Mouse (Mus musculus) forebrain, embryonic 12.5 days (tissue): ENCODE results near the gene Olfr1426. TPM values are rescaled to one million over a fixed set of nuclear protein-coding genes. Genes with fewer than 3 reads are reported as not detected.
A peak's percentile ranks its signal among the peaks of the same experiment; 100 is the strongest.
"Not testable (repeated sequence)": the region's sequence is repeated elsewhere in the genome, so short reads cannot be mapped to it uniquely, and the experiment has no call there.

ENCODE experiments used
- ATAC-seq: fragments of 200-750 bp; cut with Nextera tagmentation; 2 replicates; pipeline ENCODE4 v1.8.0; 2017; ENCODE audit warnings: moderate TSS enrichment; ENCODE audit not compliant: low FRiP score
- H3K27ac ChIP-seq: fragments of 300-500 bp; sonication (generic); 2 replicates; pipeline ENCODE4 v1.5.1; 2016; ENCODE audit warnings: mild to moderate bottlenecking
- H3K27me3 ChIP-seq: fragments of 300-500 bp; sonication (generic); 2 replicates; pipeline ENCODE4 v1.6.1; 2016; ENCODE audit warnings: mild to moderate bottlenecking
- H3K36me3 ChIP-seq: fragments of 300-500 bp; sonication (generic); replicated peaks from 2 replicates; pipeline ENCODE4 v1.6.1; 2016; ENCODE audit warnings: mild to moderate bottlenecking
- H3K4me1 ChIP-seq: fragments of 300-500 bp; sonication (generic); 2 replicates; pipeline ENCODE4 v1.6.1; 2016
- H3K4me2 ChIP-seq: fragments of 300-500 bp; sonication (generic); 2 replicates; pipeline ENCODE4 v1.6.1; 2016; ENCODE audit warnings: mild to moderate bottlenecking, moderate library complexity
- H3K4me3 ChIP-seq: fragments of 300-500 bp; sonication (generic); replicated peaks from 2 replicates; pipeline ENCODE4 v1.5.1; 2016; ENCODE audit warnings: mild to moderate bottlenecking
- H3K9ac ChIP-seq: fragments of 300-500 bp; sonication (generic); 2 replicates; pipeline ENCODE4 v1.6.1; 2016; ENCODE audit warnings: mild to moderate bottlenecking
- H3K9me3 ChIP-seq: fragments of 300-500 bp; sonication (generic); 2 replicates; pipeline ENCODE4 v1.6.1; 2016
- WGBS: fragments of 180-500 bp; shearing (Covaris S2); methylation state at CpG from one replicate; pipeline ENCODE4 v1.1.7; 2016; 5-methylcytosine and 5-hydroxymethylcytosine counted together
- polyA plus RNA-seq: library from polyadenylated mRNA; unstranded; fragments of >200 nt; fragmentation: Nextera tagmentation; extraction: Ambion mirVana; gene quantifications from 2 replicates; pipeline ENCODE4 v1.2.1, GENCODE M21; 2016

The Olfr1426 gene
- polyA plus RNA-seq = not detected in 2 replicates

DNA sequence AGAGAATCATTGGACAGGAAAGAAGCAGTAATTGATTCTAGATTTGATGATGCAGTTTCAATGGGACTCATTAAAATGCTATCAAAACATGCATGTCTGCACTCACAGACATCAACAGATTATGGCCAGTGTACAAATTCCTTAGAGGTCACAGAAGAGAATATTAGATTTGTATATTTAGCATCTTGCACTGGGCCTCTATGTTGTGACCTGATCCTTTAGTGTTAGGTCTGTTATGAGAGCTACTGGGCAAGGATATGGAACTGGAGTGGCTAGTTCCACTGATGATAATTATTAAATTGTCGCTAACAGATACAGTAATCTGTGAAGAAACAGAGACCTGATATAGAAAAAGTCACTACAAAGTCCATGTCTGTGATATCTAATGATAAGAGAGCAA is at the start of gene Olfr1426:
Gene Olfr1426 (minus strand): TSS at position 101 of the 400 bp plus-strand sequence.
- Histone ChIP-seq H3K27me3 (no peaks in the 10 kb centered on the region), H3K9me3 (no peaks in the 10 kb centered on the region), H3K4me3 (no peak within 1 kb of the TSS), H3K9ac (no peak within 1 kb of the TSS), H3K27ac (no peak within 1 kb of the TSS), H3K4me1 (no peaks in the 10 kb centered on the region), H3K36me3 (no peaks in the 10 kb centered on the region), H3K4me2 (no peak within 1 kb of the TSS)
- WGBS = 89% methylated on average over 1 of the region's 1 CpGs
- ATAC-seq = no peak

DNA sequence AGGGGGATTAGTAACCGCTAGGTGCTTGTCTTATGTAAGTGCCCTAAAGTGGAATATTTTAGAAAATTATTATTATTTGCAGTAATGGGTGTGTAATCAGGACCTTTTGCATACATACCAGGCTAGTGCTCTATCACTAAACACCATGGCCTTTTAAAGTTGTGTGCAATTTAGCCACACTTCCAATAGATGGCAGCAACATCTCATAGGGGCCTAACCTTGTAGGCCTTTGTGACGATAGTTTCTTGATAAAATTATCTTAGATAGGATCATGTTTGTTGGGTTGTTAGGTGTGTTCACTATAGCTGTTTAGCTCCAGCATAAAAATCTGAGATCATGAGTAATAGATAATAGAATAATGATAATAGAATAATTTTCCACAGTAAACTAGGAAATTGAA is 42.5 kb upstream of the Olfr1426 start:
- H3K9me3 ChIP-seq = no peaks in the 10 kb centered on the region
- 37% methylated on average over 2 of the region's 2 CpGs for WGBS
- no peak overlapping the region for H3K4me3 ChIP-seq
- H3K4me2 ChIP-seq = no peak overlapping the region
- no peaks in the 10 kb centered on the region for H3K4me1 ChIP-seq
- H3K27ac ChIP-seq = no peak overlapping the region
- ATAC-seq = peak; percentile 30; the same call in 1 of the 2 replicates
- H3K9ac ChIP-seq = no peak overlapping the region
- no peaks in the 10 kb centered on the region for H3K27me3 ChIP-seq
- no peaks in the 10 kb centered on the region for H3K36me3 ChIP-seq

DNA sequence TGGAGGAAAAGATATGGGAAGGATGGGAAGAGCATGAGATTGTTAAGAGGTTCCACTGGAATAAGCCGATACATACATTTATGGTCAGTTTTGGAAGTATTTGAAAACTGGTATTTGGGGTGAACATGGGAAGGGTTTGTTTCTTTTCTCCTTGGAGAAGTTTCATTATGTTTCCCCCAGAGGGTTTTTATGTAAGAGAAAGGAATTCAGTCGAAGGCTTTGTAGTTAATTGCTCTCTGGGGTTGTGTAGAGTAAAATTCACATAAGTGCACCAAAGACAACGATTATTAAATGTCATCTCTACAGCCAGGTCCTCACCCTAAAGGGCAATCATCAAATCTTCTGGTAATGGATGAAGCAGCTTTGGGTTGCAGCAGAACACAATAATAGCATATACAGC is 31.3 kb upstream of the Olfr1426 start, which contains the start of gene Olfr76:
Gene Olfr76 (minus strand): TSS at position 101 of the 400 bp plus-strand sequence.
- H3K27me3 ChIP-seq = no peaks in the 10 kb centered on the region
- no peak within 1 kb of the TSS for H3K27ac ChIP-seq
- H3K36me3 ChIP-seq = no peaks in the 10 kb centered on the region
- H3K4me3 ChIP-seq = no peak within 1 kb of the TSS
- H3K9me3 ChIP-seq = no peaks in the 10 kb centered on the region
- no peak within 1 kb of the TSS for H3K4me2 ChIP-seq
- WGBS = 80% methylated on average over 3 of the region's 3 CpGs
- no peaks in the 10 kb centered on the region for H3K4me1 ChIP-seq
- no peak for ATAC-seq
- no peak within 1 kb of the TSS for H3K9ac ChIP-seq

DNA sequence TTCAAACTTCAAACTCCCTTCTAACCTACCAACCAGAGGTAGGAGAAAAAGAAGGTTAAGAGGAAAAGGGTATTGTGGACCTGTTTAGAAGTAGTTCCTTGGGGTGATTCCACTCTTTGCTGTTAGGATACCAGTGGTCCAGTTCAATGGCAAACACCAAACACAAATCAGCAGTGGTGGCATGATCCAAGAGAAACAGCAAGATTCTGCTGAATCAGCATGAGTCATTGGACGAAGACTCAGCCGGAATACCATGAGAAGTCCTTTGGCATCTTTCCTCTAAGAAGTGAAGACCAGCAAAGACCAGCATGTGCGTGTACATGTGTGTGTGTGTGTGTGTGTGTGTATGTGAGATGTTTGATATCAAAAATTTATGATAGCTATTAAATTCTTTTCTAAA is 24.7 kb upstream of the Olfr1426 start:
- Histone ChIP-seq H3K36me3 (no peaks in the 10 kb centered on the region), H3K9me3 (no peaks in the 10 kb centered on the region), H3K9ac (no peak overlapping the region), H3K4me3 (no peak overlapping the region), H3K27ac (no peak overlapping the region), H3K27me3 (no peaks in the 10 kb centered on the region), H3K4me2 (no peak overlapping the region), H3K4me1 (no peaks in the 10 kb centered on the region)
- 95% methylated on average over 3 of the region's 3 CpGs for WGBS
- no peak for ATAC-seq

DNA sequence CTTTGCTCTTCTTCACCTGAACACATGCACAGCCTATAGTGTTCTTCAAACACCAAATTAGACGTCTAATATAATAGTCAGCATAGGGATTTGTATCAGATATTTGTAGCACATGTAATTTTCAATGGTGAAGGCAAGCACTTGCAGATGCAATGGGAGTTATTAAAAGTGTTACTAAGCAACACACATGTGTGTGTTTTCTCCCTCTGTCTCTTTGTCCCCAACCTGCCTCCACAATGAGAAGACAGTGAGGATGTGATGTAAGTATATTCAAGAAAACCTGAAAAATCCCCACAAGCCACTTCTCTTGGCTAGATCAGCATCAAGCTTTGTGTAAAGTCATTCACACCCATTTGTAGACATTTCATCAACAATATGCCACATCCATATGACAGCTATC is 24.0 kb upstream of the Olfr1426 start, which contains the start of gene Olfr1428:
Gene Olfr1428 (minus strand): TSS at position 101 of the 400 bp plus-strand sequence.
- no peaks in the 10 kb centered on the region for H3K4me1 ChIP-seq
- H3K27ac ChIP-seq = no peak within 1 kb of the TSS
- no peaks in the 10 kb centered on the region for H3K9me3 ChIP-seq
- 79% methylated on average over 1 of the region's 1 CpGs for WGBS
- H3K27me3 ChIP-seq = no peaks in the 10 kb centered on the region
- H3K9ac ChIP-seq = no peak within 1 kb of the TSS
- no peak within 1 kb of the TSS for H3K4me3 ChIP-seq
- no peak for ATAC-seq
- H3K36me3 ChIP-seq = no peaks in the 10 kb centered on the region
- no peak within 1 kb of the TSS for H3K4me2 ChIP-seq

DNA sequence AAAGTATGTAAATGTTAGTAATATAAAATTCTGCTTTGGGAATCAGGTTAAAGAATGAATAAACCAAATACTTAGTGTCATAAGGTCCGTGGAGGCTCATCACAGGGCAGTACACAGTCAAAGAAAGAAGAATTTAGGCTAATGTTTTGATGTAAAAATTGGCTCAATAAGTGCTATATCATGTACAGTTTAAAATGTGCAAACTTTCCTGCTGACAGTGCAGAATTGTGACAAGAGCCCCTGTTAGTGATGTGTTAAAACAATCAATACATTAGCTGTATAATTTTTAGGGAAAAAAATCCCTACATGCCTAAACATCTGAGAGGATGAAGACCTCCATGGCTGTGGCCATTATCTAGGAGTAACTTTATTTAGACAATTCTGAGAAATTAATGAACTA is 22.0 kb upstream of the Olfr1426 start:
- Histone ChIP-seq H3K4me2 (no peak overlapping the region), H3K4me1 (no peaks in the 10 kb centered on the region), H3K9ac (no peak overlapping the region), H3K27ac (no peak overlapping the region), H3K9me3 (no peaks in the 10 kb centered on the region), H3K27me3 (no peaks in the 10 kb centered on the region), H3K36me3 (no peaks in the 10 kb centered on the region), H3K4me3 (no peak overlapping the region)
- 69% methylated on average over 1 of the region's 1 CpGs for WGBS
- no peak for ATAC-seq

DNA sequence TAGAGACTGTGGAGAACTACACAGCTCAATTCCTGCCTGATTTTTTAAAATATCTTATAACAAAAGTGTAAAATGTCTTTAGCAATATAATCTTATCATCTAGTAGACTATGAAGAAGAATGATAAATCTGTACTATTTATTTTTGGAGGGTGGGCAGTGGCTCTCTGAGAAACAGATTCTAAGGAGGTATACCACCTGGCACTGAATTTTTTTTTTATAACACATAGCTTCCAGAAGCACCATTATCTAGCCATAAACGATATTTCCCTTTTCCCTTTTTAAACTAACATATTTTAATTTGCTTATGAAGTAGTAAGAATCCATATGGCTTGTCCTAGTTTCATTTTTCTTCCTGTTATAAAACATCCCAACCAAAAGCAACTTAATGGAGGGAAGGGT is 12.7 kb upstream of the Olfr1426 start:
- WGBS = 65% methylated on average over 1 of the region's 1 CpGs
- no peak overlapping the region for H3K9ac ChIP-seq
- no peak overlapping the region for H3K4me2 ChIP-seq
- H3K4me3 ChIP-seq = no peak overlapping the region
- ATAC-seq = no peak
- no peaks in the 10 kb centered on the region for H3K36me3 ChIP-seq
- no peaks in the 10 kb centered on the region for H3K9me3 ChIP-seq
- no peaks in the 10 kb centered on the region for H3K4me1 ChIP-seq
- no peak overlapping the region for H3K27ac ChIP-seq
- no peaks in the 10 kb centered on the region for H3K27me3 ChIP-seq

DNA sequence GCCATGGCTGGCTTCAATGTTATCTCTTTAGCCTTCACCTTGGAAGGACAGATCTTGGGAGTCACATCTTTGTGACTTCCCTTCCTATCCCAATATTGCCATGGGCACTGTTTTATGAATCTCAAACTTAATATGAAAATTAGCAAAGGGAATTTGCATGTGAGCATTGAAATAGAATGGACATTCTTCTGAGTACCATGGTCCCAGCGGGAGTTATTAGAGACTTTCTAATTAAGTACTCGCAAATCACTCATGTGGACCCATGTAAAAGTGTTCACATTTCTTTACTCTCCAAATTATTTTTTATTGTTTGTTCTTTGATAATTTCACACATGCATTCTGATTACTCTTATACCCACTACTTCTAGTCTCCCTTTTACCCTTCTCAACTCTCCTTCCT is 11.4 kb upstream of the Olfr1426 start, which contains the start of gene Olfr1427:
Gene Olfr1427 (minus strand): TSS at position 101 of the 400 bp plus-strand sequence.
- H3K4me1 ChIP-seq = no peaks in the 10 kb centered on the region
- 96% methylated on average over 2 of the region's 2 CpGs for WGBS
- no peak within 1 kb of the TSS for H3K9ac ChIP-seq
- H3K4me3 ChIP-seq = no peak within 1 kb of the TSS
- no peak within 1 kb of the TSS for H3K4me2 ChIP-seq
- ATAC-seq = no peak
- H3K27me3 ChIP-seq = no peaks in the 10 kb centered on the region
- H3K27ac ChIP-seq = no peak within 1 kb of the TSS
- H3K9me3 ChIP-seq = no peaks in the 10 kb centered on the region
- H3K36me3 ChIP-seq = no peaks in the 10 kb centered on the region

DNA sequence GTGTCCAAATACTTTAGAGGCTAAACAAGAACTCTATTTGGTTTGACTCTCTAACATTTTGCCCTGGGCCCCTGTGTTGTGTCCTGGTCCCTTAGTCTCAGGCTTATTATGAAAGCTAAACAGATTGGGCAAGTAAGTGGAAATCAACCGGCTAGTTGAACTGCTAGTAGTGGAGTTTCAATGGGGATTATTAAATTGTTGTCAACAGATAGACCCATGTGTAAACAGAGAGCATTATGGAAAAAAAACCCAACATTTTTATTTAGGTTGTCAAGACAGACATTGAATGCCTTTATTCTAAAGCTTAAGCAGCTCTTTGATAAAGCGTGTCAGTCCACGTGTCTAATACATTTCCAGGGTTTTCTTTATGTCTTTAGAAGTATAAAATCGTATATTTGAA is 14.2 kb downstream of the Olfr1426 start, which contains the start of gene Olfr1425:
Gene Olfr1425 (minus strand): TSS at position 101 of the 400 bp plus-strand sequence.
- H3K9ac ChIP-seq, ATAC-seq, H3K27me3 ChIP-seq, H3K9me3 ChIP-seq, H3K36me3 ChIP-seq, H3K4me3 ChIP-seq, H3K4me1 ChIP-seq, H3K27ac ChIP-seq, H3K4me2 ChIP-seq: not testable (repeated sequence)
- WGBS = 82% methylated on average over 4 of the region's 4 CpGs

DNA sequence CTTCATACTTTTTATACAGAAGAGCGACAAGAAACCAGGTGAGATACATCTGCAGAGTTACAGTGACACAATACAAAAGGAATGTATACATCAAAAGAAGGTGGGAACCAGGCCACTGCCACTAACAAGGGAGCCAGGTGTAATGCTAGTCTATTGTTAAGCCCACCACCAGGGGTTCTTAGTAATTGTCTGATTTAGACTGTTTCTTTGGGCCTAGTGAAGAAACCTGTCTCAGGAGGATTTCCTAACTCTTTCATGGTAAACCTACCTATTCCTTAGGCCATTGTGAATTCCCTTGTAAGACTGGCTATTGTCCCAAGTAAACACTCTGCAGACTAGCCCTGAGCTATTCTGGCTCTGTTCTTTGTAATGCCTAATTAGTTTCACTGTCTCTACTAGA is 22.3 kb downstream of the Olfr1426 start:
- WGBS = 94% methylated on average over 1 of the region's 1 CpGs
- not testable (repeated sequence) for H3K27me3 ChIP-seq, H3K9me3 ChIP-seq, H3K4me1 ChIP-seq, H3K27ac ChIP-seq, H3K4me3 ChIP-seq, H3K36me3 ChIP-seq, ATAC-seq, H3K9ac ChIP-seq, H3K4me2 ChIP-seq

DNA sequence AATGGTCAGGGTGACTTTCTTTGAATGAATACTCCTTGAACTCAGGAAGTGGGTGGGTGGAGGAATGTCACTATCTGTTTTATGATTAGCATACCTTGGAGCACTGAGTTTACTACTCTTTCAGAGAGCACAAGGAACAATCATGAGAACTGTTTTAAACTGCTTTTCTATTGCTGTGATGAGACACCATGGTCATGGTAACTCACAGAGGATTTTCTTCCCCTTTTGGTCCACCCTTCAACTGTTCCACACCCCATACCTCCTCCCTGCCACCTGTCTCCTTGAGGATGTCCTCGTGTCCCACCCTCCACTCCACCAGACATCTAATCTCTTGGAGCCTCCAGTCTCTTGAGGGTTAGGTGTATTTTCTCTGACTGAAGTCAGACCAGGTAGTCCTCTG is 24.0 kb downstream of the Olfr1426 start:
- not testable (repeated sequence) for H3K9me3 ChIP-seq, H3K4me2 ChIP-seq, H3K27ac ChIP-seq, H3K4me1 ChIP-seq, H3K9ac ChIP-seq, H3K27me3 ChIP-seq, H3K36me3 ChIP-seq, ATAC-seq, H3K4me3 ChIP-seq
- WGBS = 64% methylated on average over 1 of the region's 1 CpGs

DNA sequence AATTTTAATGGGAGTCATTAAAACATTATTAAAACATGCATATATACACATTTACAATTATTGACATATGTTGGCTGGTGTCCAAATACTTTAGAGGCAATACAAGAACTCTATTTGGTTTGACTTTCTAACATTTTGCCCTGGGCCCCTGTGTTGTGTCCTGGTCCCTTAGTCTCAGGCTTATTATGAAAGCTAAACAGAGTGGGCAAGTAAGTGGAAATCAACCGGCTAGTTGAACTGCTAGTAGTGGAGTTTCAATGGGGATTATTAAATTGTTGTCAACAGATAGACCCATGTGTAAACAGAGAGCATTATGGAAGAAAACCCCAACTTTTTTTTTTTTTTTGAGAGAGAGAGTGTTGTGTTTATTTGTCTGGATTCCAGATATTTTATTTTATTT is 29.2 kb downstream of the Olfr1426 start, which contains the start of gene Olfr1424:
Gene Olfr1424 (minus strand): TSS at position 101 of the 400 bp plus-strand sequence.
- H3K4me1 ChIP-seq, H3K36me3 ChIP-seq, ATAC-seq, H3K9me3 ChIP-seq, H3K27ac ChIP-seq, H3K4me3 ChIP-seq, H3K27me3 ChIP-seq, H3K9ac ChIP-seq, H3K4me2 ChIP-seq: not testable (repeated sequence)
- 91% methylated on average over 1 of the region's 1 CpGs for WGBS

DNA sequence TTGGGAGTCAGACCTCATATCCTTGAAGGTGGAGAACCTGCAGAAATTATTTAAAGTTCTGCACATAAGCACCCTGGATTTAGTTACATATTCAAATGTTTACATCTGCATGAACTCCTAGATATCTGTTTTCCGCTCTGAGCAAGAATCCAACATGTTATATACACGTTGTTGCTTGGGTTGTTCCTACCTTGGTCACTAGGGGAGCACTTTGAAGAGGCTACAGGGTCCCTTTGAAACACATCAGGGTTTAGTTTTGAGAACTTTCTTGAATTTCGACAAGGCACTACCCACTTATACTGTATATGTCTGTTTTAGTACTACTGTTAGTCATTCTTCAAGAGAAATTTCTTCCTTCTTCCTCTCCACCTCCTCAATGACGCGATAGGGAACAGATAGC is 48.6 kb downstream of the Olfr1426 start:
- WGBS = 92% methylated on average over 5 of the region's 5 CpGs
- Histone ChIP-seq H3K9ac (no peak overlapping the region), H3K9me3 (no peaks in the 10 kb centered on the region), H3K27me3 (no peaks in the 10 kb centered on the region), H3K4me2 (no peak overlapping the region), H3K4me1 (no peaks in the 10 kb centered on the region), H3K36me3 (no peaks in the 10 kb centered on the region), H3K4me3 (no peak overlapping the region), H3K27ac (no peak overlapping the region)
- no peak for ATAC-seq
